Mouse (Mus musculus): ENCODE data around the gene Mars.

Mars gene

GRCm38 (mm10) chr10:127311476-127312355 is at the start of gene Mars:
TSS of gene Mars (minus strand) at chr10:127311786.
- peak; percentile 91 for DNase-seq (ENCODE audit: low read depth)

GRCm38 (mm10) chr10:127360714-127361113 is 49.1 kb upstream of the Mars start:
- DNase-seq (ENCODE audit: low read depth) = no peak

DNA sequence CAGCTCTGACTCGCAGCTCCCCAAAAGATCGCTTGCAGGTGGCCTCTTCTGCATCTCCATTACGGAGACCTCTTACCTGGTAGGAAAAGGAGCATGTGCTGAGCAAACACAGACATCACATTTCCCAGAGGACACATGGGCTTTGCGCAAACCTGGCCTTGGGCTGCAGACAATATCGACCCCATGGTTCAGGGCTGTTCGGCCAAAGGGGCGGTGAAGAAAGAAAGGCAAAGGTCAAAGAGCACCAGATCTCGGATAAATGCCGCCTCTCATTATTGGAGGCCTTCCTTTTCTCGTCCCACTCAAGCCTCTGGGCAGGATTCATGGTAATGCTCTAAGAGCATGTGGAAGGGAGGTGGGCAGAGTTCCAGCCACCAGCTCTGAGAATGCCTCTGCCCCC is 43.8 kb upstream of the Mars start:
- no peak for DNase-seq (ENCODE audit: low read depth)

DNA sequence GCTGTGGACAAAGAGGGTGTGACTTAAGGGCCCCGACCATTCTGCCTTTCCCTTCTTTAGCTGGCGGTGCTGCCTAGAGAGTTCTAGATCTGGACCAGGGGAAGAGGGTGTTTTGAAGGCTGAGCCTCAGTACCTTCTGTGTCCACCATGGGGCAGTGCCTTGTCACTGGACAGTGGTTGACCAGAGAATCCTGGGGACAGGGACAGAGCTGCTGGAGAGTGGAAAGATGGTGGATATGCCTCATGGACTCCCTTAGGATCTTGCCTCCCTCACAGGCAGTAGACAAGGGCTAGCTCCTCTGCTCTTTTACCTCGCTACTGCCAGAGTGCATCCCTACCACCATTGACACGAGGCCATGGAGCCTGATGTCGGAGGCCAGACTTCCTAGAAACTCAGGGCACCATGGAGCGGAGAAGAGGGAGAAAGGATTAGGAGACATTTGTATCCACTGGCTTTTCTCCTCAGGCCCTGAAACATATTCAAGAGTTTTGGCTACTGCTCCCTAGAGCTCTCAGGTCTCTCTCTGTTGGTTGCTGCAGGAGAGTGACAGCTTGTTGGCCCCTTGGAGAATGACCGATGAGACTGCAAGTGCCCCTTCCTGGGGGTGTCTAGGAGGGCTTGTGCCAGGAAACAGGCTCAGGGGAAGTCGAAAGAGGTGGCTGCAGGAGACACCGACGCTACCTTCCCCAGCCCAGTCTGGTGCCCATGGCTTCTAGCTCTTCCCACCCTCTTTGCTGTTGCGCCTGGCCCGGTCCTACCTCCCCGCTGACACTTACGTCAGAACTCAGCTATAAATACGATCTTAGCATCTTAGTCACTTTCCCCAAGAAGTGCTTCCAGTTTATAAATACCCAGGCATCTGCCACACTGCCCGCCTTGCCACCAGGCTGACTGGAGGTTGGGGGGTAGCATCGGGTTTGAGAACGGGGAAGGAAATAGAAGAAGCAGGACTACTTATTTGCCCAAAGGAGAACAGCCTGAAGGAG is 42.6 kb upstream of the Mars start, which contains the start of gene Inhbe:
Gene Inhbe (minus strand): TSS at position 503 of the 987 bp plus-strand sequence.
- no peak for DNase-seq (ENCODE audit: low read depth)

DNA sequence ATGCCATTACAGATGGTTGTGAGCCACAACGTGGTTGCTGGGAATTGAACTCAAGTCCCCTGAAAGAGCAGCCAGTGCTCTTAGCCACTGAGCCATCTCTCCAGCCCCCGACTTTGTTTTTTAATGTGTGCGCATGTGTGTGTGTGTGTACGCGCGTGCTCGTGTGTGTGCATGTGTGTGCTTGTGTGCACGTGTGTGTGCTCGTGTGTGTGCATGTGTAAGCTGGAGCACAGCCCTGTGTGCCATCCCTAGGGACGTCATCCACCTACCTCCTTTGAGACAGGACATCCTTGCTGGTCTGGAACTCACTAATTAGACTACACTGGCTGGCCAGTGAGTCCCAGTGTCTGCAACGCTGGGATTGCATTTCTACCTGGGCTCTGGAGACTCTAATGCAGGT is 41.2 kb upstream of the Mars start:
- no peak for DNase-seq (ENCODE audit: low read depth)

DNA sequence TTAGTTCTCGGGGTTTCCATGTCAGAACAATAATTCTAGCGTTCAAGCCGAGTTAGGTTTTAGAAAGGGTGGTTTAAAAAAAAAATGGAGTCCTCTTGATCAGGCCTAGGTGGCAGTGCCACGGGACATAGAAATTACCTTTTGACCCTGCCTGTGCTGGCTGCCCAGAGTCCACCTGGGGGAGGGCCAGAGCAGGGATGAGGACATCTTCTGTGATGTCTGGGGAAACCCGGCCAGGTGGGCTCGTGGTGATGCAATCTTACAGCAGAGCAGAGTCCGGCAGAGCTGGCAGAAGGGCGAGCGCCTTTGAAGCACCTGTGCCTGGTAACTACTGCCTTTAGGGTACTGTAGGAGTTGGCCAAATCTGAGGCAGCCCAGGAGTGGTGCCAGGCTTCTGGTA is 40.6 kb upstream of the Mars start:
- no peak for DNase-seq (ENCODE audit: low read depth)

- DNase-seq (ENCODE audit: low read depth) = no peak
Observed at GRCm38 (mm10) chr10:127351719-127352118, 40.1 kb upstream of the Mars start.

GRCm38 (mm10) chr10:127351285-127351595 is 39.7 kb upstream of the Mars start:
- DNase-seq (ENCODE audit: low read depth) = no peak

GRCm38 (mm10) chr10:127350594-127351284 is 39.2 kb upstream of the Mars start:
- peak; percentile 28 for DNase-seq (ENCODE audit: low read depth)

DNA sequence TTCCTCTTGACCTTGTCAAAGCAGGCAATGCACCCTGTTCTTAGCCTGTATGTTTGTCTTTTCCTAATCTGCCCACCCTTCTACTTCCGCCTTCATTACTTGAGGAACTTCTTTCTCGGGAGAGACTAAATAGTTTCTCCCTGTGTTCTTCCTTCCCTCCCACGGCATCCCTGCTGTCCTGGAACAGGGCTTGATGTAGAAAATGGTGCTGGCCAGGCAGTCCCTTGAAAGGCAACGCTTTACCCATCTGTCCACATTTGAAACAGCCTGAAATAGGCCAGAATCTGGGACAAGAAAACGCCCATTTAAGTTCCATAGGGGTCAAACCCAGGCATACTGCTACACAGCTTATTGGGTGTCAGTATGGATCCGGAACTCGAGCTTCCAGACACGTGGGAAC is 38.2 kb upstream of the Mars start:
- DNase-seq (ENCODE audit: low read depth) = no peak

GRCm38 (mm10) chr10:127348957-127349356 is 37.4 kb upstream of the Mars start:
- no peak for DNase-seq (ENCODE audit: low read depth)

GRCm38 (mm10) chr10:127346173-127346572 is 34.6 kb upstream of the Mars start:
- no peak for DNase-seq (ENCODE audit: low read depth)

DNA sequence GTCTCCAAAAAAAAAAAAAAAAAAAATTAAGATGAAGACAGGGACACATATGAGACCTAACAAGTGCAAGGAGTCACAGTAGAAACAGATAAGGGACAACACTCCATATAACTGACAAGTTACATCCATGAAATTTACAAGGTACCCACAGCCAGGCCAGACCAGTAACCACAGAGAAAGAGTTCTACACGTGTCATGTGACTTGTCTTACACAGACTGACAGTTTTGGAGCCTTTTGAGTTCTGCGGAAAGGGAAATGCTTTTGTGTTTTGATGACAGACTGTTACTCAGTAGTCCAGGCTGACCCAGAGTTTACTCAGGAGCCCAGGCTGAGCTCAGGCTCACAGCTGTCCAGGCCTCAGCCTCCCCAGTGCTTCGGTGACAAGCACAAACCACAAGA is 31.4 kb upstream of the Mars start:
- no peak for DNase-seq (ENCODE audit: low read depth)

DNA sequence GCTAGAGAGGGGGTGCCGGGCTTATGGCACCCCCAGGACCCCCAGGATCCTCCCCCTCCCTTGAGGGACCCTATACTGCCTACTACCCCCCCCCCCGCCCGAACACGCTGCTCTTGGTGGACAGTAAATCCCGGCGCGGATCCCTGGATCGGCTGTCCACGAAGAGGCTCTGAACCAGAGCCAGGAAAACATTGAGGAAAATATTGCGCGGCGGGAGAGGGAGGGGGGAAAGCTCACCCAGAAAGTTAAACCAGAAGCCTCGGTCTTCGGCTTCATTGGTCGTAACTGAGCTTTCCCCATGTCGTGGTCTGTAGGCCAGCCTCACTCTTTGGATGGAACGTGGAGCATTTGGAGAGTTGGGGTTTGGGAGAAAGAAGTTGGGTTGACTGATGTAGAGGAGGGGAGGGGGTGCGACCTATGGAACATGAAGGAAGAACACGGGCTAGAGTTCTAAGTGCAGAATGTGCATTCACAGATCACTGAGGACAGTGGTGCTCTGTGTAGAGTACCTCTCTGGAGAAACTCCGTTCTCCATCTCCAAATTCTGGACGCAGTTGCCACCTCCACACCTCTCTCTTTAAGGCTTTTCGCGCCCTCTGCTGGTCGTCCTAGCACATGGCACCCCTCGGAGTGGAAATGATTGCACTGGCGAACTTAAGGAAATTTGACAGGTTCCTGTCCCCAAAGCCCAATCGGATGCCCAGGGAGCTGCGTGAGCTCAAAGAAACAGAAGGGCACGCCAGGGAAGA is 30.5 kb upstream of the Mars start, which contains the start of gene Gli1:
Gene Gli1 (minus strand): TSS at position 84 of the 749 bp plus-strand sequence.
- DNase-seq (ENCODE audit: low read depth) = peak; percentile 62

DNA sequence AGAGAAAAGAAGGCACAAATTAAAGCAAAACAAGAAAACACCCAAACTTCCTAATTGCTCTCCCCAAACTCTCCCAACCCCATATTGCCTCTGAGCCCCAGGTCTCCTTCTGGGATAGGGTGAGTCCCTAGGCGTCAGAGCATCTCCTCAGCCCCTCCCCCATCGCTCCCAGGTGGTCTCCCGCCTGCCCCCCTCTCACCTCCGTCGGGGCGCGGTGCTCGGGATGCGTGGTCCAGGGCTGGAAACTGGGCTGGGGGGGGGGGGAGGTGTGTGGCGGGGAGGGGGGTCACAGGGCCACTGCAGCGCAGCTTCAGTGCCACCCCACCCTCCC is 29.7 kb upstream of the Mars start:
- DNase-seq (ENCODE audit: low read depth) = no peak

GRCm38 (mm10) chr10:127340577-127341359 is 29.2 kb upstream of the Mars start:
- no peak for DNase-seq (ENCODE audit: low read depth)

DNA sequence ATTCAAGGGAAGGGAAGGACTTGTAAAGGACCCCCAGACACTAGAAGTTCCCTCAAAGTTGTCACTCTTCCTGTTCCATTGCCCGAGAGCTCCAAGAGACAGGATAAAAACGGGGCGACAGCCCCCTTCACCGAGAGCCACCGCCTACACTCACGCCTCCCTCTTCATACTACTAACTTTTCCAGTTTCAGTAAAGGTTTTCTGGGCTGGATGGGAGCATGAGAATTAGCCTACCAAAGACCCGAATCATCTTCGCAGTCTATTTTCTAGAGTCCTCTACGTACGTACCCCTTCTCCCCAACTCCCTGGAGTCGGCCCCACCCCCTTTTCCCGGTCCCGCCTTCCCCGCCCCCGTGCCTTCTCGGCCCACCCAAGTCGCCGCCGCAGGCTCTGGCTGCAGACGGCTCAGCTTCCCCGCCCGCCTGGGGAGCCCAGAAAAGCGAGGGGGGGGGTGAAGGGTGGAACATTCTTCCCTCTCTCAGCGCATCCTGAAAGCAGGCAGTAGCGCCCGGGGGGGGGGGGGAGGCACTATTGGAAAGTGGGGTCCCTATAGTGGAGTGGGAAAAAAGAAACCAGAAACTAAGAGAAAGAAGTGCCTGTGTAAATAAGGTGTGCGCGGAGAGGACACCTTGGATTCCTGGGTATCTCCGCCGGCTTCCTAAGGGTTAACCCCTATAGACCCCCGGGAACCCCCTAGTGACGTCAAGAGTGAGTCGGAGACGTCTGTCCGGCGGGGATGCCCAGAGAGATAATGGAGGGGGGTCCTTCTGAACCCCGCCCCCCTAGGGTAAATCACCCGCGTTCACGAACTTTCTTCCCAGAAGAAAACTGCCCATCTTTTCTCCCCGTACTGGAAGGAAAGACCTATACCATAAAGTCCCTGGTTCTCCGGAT is 28.3 kb upstream of the Mars start:
- DNase-seq (ENCODE audit: low read depth) = no peak

GRCm38 (mm10) chr10:127338930-127339682 is 27.5 kb upstream of the Mars start:
- peak; percentile 86 for DNase-seq (ENCODE audit: low read depth)

GRCm38 (mm10) chr10:127337536-127338099 is 26.0 kb upstream of the Mars start:
- DNase-seq (ENCODE audit: low read depth) = no peak

Measured in fibroblast of lung, adult 2 months (primary cell).